Mouse (Mus musculus): ENCODE results near the gene Msrb3.
"Not testable (repeated sequence)": the region's sequence is repeated elsewhere in the genome, so short reads cannot be mapped to it uniquely, and the experiment has no call there.

The Msrb3 gene

GRCm38 (mm10) chr10:120808167-120808566, 90.7 kb downstream of the Msrb3 start:
- no peak for DNase-seq

DNA sequence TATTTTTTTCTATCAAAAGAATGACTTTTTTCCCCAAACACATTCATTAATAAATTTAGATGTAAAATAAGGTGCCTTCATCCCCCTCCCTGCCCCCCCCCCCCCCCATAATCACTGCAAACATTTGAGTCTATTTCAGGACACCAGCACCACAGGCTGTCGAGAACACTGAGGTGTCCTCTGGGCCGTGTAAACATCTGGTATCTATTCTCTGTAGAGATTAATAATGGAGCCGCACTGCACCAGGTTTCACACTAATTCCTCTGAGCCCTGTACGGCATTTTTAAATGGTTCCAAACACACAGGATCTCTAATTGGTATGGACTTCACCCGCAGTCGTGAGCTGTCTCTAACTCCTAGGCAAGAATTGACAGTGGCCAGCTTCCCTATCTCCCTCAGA, 97.8 kb downstream of the Msrb3 start:
- no peak for DNase-seq

GRCm38 (mm10) chr10:120799479-120799878, 99.4 kb downstream of the Msrb3 start:
- no peak for DNase-seq

- no peak for DNase-seq
Observed at GRCm38 (mm10) chr10:120796749-120797148, 102.2 kb downstream of the Msrb3 start.

GRCm38 (mm10) chr10:120794391-120794817, 104.5 kb downstream of the Msrb3 start:
- no peak for DNase-seq

DNA sequence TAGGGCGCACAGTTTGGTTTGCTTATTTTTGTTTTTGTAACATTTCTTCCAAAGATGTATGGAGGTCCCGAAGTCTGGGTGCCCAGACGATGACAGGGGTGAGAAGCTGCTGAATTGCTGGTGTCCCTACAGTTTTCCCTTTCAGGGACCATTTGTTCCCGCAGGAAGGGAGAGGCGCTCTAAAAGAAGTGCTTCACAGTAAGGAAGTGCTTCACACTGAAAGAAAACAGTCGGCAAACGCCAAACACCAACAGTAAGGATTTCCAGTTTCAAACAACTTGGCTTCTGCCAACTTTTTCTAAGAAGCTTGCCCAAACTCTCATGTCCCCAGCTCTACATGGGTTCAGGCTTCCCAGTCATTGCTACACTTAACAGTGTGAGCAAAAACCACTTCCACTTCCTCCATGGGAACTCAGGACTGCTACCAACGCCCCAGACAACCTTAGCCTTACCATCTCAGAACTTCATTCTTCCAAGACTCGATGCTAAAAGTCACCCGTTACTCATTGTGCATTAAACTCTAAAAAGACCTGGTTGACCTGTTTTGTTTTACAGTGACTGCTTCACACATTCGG, 106.6 kb downstream of the Msrb3 start:
- no peak for DNase-seq

- DNase-seq, result no peak
Observed at GRCm38 (mm10) chr10:120791438-120791837, 107.5 kb downstream of the Msrb3 start.

DNA sequence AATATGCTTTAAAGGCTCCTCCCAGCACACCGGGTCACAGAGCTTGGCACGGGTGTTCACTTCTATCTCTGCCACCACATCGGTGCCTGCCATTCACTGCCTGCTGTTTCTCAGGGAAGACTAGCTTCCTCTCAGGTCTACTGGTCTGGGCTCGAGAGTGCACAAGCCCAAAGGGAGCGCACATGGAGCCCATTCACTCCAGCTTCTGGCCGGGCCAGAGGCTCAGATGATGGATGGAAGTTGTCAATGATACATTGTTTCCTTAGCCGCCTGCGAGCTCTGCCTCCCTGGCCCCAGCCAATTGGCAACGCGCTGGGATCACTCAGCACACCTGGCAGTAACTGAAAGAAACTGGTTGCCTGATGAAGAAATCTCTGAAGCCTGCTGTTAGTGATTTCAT, 111.7 kb downstream of the Msrb3 start:
- DNase-seq, result no peak

- DNase-seq, result no peak
Observed at GRCm38 (mm10) chr10:120784516-120784915, 114.4 kb downstream of the Msrb3 start.

- no peak for DNase-seq
Observed at GRCm38 (mm10) chr10:120783393-120783792, 115.5 kb downstream of the Msrb3 start.

GRCm38 (mm10) chr10:120777499-120777898, 121.4 kb downstream of the Msrb3 start:
- no peak for DNase-seq

GRCm38 (mm10) chr10:120775361-120775760, 123.5 kb downstream of the Msrb3 start:
- no peak for DNase-seq

DNA sequence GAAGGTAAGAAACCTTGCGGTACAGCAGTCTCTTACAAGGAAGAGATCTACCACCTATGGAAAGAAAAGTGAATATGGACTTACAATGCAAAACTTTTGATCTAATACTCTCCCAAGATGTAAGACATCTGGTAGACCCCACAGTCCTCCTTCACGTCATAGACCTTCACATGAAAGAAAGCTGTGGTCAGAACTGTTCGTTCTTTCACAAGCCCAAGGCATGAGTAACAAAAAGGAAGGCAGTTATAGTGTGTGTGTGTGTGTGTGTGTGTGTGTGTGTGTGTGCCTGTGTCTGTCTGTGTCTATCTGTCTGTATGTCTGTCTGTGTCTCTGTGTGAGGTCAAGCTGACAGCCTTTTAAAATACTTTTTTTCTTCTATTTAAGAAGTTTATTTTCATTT, 131.5 kb downstream of the Msrb3 start:
- DNase-seq, result no peak

DNA sequence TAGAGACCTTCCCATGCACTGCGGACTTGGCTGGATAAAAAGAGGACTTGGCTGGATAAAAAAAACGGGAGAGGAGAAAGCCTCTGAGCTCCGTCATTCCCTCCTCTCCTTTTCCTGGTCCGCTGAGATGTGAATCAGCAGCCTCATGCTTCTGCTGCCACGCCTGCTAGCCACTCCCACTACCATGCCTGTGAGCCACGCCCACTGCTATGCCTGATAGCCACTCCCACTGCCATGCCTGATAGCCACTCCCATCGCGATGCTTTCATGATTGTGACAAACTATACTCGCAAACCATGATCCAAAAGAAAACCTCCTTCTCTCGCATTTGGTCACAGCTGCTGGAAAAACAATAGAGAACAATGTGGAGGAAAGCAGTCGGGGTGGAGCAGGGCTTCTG, 133.5 kb downstream of the Msrb3 start:
- no peak for DNase-seq

DNA sequence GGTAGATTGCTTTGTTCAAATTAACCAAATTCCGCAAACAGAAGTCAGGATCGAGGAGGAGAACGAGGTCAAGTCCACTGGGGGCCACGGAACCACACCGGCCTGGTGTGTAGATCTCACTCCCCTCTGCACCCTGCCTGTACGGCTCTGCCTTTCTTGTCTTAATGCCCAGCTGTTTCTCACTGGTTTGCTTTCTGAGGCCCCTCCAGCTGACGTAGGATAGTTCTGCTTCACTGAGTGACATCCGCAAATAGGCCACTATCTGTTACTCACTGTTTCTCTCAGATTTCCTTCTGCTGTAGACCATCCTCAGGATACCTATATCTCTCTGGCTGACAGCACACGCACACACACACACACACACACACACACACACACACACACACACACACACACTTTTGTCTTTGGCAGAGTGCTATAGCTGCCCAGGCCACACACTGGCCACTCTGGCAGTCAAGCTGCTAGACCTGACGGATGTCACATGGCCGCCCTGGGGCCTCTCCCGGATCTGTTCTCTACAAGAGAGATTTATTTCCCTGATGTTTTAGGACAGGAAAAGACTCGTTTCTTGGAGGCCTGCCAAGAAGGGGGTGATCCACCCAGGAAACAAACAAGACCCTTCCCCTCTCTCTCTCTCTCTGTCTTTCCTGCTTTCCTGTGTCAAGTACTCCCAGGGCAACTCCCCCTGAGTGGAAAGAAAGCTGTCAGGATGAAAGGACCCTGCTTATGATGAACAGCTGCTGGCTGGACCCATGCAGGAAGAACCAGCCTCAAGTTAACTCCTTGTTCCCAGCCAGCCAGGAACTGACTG, 135.0 kb downstream of the Msrb3 start:
- peak; percentile 36 for DNase-seq

DNA sequence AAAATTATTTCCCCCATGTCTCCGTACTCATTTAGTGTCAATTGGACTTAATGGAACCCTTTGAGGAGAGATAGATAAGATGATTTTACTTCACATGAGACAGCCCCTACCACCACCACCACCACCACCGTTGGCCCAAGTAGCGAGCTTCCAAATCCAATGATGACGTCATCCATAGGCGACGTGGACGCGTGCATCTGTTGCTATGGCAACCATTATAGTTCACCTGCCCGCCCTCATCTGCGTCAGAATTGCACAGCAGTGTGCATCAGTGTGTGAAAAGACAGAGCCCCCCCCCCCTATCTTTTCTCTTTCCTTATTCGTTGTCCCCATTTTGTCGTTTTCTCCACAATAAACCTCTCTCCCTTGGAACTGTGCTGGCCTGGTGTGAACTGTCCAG, 135.9 kb downstream of the Msrb3 start:
- DNase-seq, result no peak

GRCm38 (mm10) chr10:120760679-120761078, 138.2 kb downstream of the Msrb3 start:
- DNase-seq, result no peak

DNA sequence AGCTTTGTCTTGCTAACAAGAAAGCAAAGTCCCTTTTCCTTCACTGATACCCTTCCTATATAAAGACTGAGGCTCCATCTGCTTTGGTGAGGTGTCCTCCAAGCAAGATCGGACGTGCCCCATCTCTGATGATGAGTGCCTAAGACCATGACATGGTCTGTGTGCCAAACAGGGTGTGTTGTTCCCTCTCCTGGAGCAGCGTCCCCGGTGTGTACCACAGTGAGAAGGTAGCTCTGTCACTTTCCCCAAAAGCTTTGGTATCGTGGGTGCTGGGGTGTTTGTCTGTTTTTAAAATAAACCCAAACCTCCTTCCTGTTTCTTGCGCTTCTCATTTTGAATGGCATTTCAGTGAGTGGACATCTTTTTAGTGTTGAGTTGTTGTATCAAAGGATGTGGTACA, 139.0 kb downstream of the Msrb3 start:
- DNase-seq, result no peak

DNA sequence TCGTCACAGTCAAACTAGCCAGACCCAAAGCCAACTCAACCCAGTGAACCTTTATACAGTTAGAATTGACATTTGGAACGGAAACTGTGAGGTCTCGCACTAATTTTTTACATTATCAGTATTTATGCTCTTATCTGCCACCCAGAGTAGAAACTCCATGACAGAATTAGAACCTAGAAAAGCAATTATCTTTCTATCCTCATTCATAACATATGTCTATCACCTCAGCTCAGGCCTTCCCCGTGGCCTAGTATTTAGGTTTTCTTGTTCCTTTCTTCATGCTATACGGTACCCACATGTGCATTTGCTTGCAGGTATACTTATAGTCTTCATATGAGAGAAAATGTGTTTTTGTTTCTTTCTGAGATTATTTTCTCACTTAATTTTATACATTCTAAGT, 146.4 kb downstream of the Msrb3 start:
- DNase-seq, result no peak

- peak; percentile 30 for DNase-seq
Observed at GRCm38 (mm10) chr10:120751821-120752261, 147.1 kb downstream of the Msrb3 start.

- peak; percentile 22 for DNase-seq
Observed at GRCm38 (mm10) chr10:120751295-120751722, 147.6 kb downstream of the Msrb3 start.

GRCm38 (mm10) chr10:120749556-120749955, 149.3 kb downstream of the Msrb3 start:
- not testable (repeated sequence) for DNase-seq

DNA sequence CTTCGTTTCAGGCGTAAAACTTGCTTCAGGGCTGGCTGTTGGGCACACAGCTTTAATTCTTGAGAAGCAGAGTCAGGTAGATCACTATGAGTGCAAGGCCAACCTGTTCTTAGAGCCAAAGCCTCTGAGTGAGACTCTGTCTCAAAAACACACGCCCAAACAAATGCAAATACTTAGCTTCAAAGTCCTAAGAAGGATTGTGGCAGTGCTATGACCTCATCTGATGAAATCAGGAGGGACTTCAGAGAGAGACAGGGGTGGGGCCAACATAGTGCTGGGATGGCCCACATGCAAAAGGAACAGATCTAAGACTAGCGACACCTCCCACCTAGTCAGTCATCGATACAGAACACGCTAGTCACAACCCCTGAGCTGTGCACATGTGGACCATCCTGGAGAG, 150.7 kb downstream of the Msrb3 start:
- DNase-seq, result no peak

- peak; percentile 78 for DNase-seq
Observed at GRCm38 (mm10) chr10:120745138-120745856, 153.6 kb downstream of the Msrb3 start.
